Mouse (Mus musculus): ENCODE results near the gene Zfp39. TPM values are rescaled to one million over a fixed set of nuclear protein-coding genes. Genes with fewer than 3 reads are reported as not detected.

Zfp39 gene
- 10 to 100 TPM in 2 of 4 experiments, 1 to 10 TPM in 2; 9.0 to 10.2 (median 9.8) TPM for total RNA-seq (2022)

GRCm38 (mm10) chr11:58903511-58904409 lies at the start of gene Zfp39:
Zfp39 (minus strand) TSS chr11:58904225.
- peak; percentile 92 to 96 for DNase-seq (ENCODE audit: low spot score in 2 of 2)

DNA sequence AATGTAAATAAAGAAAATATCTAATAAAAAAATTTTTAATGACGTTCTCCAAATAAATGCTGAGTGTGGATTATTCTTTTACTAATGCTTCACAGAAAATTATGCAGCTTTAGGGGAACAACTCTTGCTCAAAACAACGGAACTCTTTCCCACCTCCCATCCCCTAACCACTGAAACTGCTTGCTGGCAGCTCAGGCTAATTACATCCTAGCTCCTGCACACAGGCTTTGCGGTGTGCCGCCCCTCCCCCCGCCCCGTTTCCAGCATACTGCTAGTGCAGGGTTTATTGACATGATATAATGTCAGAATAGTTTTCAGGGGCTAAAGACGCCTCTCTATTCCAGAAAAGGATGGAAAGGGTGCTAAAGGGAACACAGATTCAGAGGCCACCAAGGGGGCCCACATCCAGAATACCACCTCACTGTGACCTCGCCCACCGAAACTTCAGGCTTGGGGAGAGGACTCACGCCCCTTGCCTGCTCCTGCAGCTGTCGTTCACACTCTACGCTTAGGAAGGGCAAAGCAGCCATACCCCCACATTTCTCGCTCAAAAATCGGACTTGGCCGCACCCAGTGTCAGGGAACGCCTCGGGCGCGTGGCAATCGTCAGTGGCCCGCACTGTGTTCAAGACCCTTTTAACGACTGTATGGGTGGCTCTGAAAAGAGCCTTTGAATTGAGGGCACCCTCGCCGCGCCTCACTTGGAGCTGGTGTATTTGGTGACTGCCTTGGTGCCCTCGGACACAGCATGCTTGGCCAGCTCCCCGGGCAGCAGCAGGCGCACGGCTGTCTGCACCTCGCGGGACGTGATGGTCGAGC lies 49.5 kb upstream of the Zfp39 start:
- DNase-seq (ENCODE audit: low spot score in 2 of 2): no peak

- DNase-seq (ENCODE audit: low spot score in 2 of 2): no peak
Observed at GRCm38 (mm10) chr11:58951210-58951609, 47.2 kb upstream of the Zfp39 start.

DNA sequence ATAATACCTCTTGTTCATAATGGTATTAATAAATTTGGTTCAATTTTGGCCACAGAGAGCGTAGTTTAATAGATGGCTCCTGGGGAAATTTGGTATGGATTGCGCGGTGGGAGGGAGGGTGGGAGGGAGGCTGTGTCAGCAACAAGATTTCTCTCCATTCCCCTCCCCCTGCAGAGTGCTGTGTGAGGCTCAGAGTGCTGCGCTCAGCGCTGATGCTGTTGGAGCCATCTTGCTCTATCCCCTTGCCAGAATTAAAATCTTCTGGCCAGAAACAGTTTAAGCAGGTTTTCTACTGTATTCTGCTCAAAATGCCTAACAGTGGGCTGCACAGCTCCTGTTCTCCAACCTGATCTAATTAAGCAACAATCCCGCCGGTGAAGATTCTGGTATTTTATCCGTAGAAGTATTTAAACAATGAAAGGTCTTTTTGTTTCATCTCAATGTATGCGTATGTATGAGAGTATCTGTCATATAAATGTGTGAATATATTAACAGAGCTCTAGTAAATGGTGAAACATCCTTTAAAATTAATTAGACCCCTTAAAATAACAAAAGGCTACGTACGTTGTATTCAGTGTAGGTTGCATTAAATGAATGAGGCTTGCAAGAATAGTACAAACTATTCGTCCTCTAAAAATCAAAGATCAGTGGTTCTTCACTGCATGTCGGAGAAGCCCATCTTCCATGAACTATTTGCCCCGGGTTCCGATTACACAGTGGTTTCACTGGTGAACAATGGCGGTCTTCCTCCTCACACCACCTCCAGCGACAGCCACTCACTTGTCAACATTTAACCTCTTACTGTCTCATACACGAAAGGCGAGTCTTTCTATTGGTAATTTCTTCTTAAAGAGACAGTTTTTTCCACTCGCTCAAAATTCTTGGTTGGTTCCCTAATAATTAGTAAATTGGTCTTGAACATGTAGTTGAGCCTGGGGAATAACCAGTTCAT lies 45.7 kb upstream of the Zfp39 start:
- peak in 1 of 2 experiments; percentile 61 for DNase-seq (ENCODE audit: low spot score in 2 of 2)

DNA sequence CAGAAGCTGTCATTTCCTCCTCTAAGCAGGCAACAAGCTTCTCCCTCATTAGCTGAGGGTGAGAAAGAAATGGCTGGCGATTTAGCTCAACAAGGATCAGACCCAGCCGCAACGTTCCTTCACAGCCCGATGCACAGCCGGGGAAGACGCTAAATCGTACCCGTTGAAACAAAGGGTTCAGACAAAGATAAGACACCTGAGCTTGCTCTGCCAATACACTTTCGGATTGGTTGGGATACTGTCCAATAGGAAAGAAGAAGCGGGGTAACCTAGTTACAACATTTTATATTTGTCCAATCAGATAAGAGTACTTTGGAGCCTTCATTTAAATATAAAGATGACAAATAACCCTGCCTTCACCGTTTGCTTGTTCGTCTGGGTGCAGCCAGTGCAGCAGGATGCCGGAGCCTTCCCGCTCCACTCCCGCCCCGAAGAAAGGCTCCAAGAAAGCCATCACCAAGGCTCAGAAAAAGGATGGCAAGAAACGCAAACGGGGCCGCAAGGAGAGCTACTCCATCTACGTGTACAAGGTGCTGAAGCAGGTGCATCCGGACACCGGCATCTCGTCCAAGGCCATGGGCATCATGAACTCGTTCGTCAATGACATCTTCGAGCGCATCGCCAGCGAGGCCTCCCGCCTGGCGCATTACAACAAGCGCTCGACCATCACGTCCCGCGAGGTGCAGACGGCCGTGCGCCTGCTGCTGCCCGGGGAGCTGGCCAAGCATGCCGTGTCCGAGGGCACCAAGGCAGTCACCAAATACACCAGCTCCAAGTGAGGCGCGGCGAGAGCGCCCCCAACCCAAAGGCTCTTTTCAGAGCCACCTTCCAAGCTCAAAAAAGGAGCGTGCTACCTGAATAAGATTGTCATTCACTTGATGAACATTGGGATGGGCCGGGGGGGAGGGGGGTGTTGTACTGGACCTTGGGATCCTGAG lies 44.8 kb upstream of the Zfp39 start, which contains the start of gene Hist3h2ba:
TSS of gene Hist3h2ba (plus strand) at position 379 of the 938 bp plus-strand sequence.
- peak; percentile 85 to 86 for DNase-seq (ENCODE audit: low spot score in 2 of 2)

DNA sequence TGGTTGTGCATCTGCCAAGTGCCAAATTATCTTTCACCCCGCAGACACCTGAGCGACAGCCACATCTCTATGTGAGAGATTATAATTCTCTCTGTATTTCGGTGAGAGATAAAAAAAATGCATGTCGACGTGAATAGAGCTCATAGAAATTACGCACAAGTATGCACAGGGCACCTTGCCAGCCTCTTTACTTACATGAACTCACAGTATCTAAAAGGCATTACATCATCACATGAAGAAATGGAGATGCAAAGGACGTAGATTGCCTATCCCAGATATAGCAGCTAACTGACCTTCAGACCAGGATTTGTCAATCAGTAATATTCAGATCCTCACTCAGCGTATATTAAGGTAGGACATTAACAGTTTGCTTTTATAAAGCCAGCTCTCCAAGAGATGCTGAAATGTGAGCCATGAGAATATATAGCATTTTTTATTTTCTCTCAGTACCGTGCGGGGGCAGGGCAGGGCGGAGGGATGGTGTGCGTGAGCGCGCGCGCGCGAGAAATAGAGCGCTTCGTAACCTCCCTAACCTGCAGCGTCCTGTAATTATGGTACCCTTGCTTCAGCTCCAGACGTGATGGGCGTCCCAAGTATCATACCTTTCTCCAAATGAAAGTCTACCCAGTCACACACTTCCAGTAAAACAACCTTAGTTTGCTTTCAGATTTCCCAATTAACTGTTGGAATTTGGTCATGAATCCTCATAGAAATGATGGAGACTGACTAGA lies 43.9 kb upstream of the Zfp39 start:
- peak in 1 of 2 experiments; percentile 65 for DNase-seq (ENCODE audit: low spot score in 2 of 2)

DNA sequence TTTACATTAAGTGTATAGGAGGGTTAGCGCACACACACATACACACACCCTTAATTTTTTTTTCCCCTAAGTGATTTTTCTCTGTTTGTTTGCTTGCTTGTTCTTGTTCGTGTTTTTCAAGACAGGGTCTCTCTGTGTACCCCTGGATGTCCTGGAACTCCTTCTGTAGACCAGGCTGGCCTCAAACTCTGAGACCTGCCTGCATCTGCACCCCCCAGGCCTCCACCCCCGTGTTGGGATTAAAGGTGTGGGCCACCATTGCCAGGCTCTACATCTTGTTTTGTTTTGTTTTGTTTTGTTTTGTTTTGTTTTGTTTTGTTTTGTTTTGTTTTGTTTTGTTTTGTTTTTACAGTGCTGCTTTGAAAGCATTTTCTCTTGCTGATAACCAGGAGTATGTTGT lies 43.3 kb upstream of the Zfp39 start:
- DNase-seq (ENCODE audit: low spot score in 2 of 2): no peak

GRCm38 (mm10) chr11:58944136-58944535 lies 40.1 kb upstream of the Zfp39 start:
- DNase-seq (ENCODE audit: low spot score in 2 of 2): no peak

DNA sequence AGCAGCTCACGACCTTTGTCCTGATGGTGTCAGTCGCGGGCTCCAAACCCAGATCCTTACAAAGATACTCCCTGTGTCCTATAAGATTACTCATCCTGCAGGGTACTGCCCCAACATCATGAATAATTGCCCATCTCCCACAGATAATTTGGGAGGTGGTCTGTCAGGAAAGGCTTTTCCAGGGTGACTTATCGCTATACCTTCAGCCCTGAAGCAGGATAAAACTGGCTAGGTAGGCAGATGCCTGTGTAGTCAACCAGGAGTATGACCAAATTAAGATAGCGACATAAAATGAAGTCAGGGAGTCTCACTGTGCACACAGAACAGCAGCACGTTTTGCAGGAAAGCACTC lies 35.0 kb upstream of the Zfp39 start:
- DNase-seq (ENCODE audit: low spot score in 2 of 2): no peak

DNA sequence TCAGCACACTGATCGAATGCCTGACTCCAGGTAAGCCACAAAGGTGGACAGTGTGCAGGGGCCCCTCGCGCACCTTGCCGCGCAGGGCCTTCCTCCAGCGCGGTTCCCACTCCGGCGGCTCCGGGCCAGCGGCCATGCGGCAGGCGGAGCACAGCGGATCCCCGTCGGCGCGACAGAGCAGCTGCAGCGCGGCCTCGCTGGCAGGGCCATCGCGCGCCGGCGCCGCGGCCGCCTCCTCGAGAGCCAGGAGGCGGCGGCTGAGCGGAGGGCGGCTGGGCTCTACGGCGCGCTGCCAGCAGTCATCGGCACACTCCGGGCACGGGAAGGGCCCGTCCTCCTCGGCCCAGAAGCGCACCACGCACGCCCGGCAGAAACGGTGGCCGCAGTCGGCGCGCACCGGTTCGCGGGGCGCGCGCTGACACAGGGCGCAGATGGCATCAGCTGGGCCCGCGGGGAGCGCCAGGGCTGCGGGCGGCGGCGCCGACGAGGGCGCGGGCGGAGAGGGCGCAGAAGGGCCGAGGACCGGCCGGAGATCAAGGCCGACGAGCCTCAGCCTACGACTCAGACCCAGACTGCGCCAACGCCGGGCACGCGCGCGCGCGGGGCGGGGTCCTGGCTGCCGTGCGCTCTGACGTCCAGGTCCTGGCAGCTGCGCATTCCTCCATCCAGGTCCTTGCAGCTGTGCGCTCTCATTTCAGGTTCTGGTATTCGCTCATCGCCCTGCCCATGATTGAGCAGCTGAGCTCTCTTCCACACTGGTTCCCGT lies 34.5 kb upstream of the Zfp39 start, which contains the start of gene Rnf187:
TSS of gene Rnf187 (minus strand) at position 595 of the 766 bp plus-strand sequence.
- DNase-seq (ENCODE audit: low spot score in 2 of 2): peak; percentile 87 to 90

DNA sequence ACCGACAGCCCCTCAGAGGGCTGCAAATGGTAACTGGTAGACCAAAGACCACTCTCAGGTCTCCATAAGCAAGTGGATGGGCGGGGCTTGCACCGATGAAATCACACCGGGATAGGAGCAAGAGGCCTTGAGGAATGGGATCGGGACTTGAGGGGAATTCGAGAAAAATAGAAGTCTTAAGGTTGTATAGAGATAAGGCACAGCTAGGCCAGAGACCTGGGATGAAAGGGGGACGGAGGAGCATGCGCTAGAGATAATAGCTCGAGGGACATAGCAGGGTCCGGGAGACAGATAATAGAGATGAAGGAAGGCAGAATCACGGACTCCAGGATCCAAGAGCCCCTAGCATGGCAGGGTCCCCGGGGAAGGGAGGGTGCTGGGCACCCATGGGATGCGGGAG lies 33.9 kb upstream of the Zfp39 start:
- DNase-seq (ENCODE audit: low spot score in 2 of 2): no peak

DNA sequence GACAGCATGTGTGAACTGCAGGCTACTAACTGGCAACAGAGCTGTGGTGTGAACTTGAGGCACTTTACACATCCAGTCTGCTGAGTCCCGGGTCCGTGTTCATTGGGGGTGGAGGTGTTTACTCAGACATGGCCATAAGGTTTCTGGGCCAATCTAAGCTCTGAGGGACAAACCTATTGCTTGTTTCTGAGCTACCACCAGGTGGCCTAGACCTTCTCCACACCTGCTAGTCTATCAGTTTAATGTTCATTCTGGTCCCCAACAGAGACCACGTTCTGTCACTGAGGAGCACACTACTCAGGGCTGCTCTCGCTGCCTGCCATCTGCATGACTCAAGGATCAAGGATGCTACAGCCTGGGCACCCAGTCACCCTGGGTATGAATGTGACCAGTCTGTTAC lies 27.6 kb upstream of the Zfp39 start:
- DNase-seq (ENCODE audit: low spot score in 2 of 2): no peak

GRCm38 (mm10) chr11:58930254-58930653 lies 26.2 kb upstream of the Zfp39 start:
- DNase-seq (ENCODE audit: low spot score in 2 of 2): no peak

DNA sequence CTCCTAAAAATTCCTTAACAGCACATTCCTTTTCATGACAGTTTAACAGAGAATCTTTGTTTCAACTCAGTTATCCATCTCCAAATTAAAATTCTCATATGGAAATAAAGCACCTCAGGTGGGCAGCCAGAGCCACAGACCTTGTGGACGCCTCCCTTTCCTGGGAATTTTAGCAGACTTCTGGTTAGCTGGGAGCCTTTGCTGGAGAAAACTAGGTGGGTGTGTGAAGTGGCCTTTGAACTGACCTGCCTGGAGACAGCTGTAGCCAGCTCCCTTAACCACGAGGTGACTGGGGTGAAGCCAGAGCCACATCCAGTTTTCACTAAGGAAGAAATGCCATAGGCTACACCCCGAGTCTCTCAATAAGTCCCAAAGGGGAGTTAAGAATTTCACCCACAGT lies 25.6 kb upstream of the Zfp39 start:
- no peak for DNase-seq (ENCODE audit: low spot score in 2 of 2)

- no peak for DNase-seq (ENCODE audit: low spot score in 2 of 2)
Observed at GRCm38 (mm10) chr11:58929055-58929454, 25.0 kb upstream of the Zfp39 start.

GRCm38 (mm10) chr11:58927790-58928651 lies 24.0 kb upstream of the Zfp39 start:
- DNase-seq (ENCODE audit: low spot score in 2 of 2): peak in 1 of 2 experiments; percentile 34

GRCm38 (mm10) chr11:58927053-58927452 lies 23.0 kb upstream of the Zfp39 start:
- no peak for DNase-seq (ENCODE audit: low spot score in 2 of 2)

Measured in layer of hippocampus, adult 8-10 months (tissue).